Mouse (Mus musculus): ENCODE data around the gene Rbbp9. TPM values are rescaled to one million over a fixed set of nuclear protein-coding genes. Genes with fewer than 3 reads are reported as not detected.
"Not testable (repeated sequence)": the region's sequence is repeated elsewhere in the genome, so short reads cannot be mapped to it uniquely, and the experiment has no call there.

Rbbp9 gene
- 43.2 and 48.1 TPM in 2 replicates for polyA plus RNA-seq (2015; fragmentation: Nextera tagmentation; extraction: Ambion mirVana)

DNA sequence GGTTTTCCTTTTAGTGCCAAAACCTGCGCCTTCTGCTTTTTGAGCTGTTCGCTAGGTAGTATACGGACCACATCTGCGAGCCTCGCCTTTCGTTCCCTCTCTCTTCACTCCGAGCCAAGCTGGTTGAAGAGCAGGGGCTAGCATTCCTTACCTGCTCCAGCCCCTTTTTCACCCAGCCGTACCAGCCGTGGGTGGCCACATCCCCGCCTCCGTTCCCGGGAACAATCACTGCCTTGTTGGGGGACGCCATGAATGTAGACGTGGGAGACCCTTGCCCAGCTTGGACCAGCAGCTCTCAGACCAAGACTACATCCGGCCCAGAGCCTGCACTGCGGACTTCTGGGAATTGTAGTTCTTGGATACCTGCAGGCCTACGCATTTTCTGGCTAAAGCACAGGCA is at the start of gene Rbbp9:
TSS of gene Rbbp9 (minus strand) at position 341 of the 400 bp plus-strand sequence.
- Histone ChIP-seq H3K36me3 (peaks cover 8% of the 10 kb centered on the region; the same call in 1 of the 2 replicates), H3K4me2 (peak within 1 kb of the TSS; percentile 57), H3K27me3 (no peaks in the 10 kb centered on the region), H3K4me3 (peak within 1 kb of the TSS; percentile 76), H3K4me1 (replicated peaks) (peaks cover 13% of the 10 kb centered on the region), H3K9ac (peak within 1 kb of the TSS; percentile 77), H3K9me3 (replicated peaks) (no peaks in the 10 kb centered on the region), H3K27ac (peak within 1 kb of the TSS; percentile 74)
- WGBS: under 1% methylated on average over 17 of the region's 17 CpGs
- peak; percentile 83 for ATAC-seq (replicated peaks; ENCODE audit: insufficient number of reproducible peaks, insufficient read depth, low FRiP score, low read depth)

- H3K4me1 ChIP-seq (replicated peaks): peaks cover 3% of the 10 kb centered on the region
- peak within 1 kb of the TSS; percentile 68 for H3K4me3 ChIP-seq
- H3K9me3 ChIP-seq (replicated peaks): no peaks in the 10 kb centered on the region
- peak within 1 kb of the TSS; percentile 71 for H3K9ac ChIP-seq
- no peak within 1 kb of the TSS for H3K27ac ChIP-seq
- peak; percentile 82 for ATAC-seq (replicated peaks; ENCODE audit: insufficient number of reproducible peaks, insufficient read depth, low FRiP score, low read depth)
- H3K4me2 ChIP-seq: peak within 1 kb of the TSS; percentile 79
- H3K27me3 ChIP-seq: no peaks in the 10 kb centered on the region
- H3K36me3 ChIP-seq: no peaks in the 10 kb centered on the region
- 2% methylated on average over 49 of the region's 50 CpGs for WGBS
Measured at GRCm38 (mm10) chr2:144599831-144600687, 49.4 kb upstream of the Rbbp9 start, which contains the start of gene Dtd1. Gene Dtd1 (plus strand): TSS chr2:144599897.

- peaks cover 9% of the 10 kb centered on the region for H3K4me1 ChIP-seq (replicated peaks)
- H3K27ac ChIP-seq: no peak overlapping the region
- H3K36me3 ChIP-seq: no peaks in the 10 kb centered on the region
- no peak for ATAC-seq (replicated peaks; ENCODE audit: insufficient number of reproducible peaks, insufficient read depth, low FRiP score, low read depth)
- H3K4me2 ChIP-seq: no peak overlapping the region
- H3K27me3 ChIP-seq: no peaks in the 10 kb centered on the region
- H3K4me3 ChIP-seq: no peak overlapping the region
- no peak overlapping the region for H3K9ac ChIP-seq
- 68% methylated on average over 2 of the region's 2 CpGs for WGBS
- H3K9me3 ChIP-seq (replicated peaks): no peaks in the 10 kb centered on the region
Measured at GRCm38 (mm10) chr2:144598006-144598405, 47.3 kb upstream of the Rbbp9 start.

DNA sequence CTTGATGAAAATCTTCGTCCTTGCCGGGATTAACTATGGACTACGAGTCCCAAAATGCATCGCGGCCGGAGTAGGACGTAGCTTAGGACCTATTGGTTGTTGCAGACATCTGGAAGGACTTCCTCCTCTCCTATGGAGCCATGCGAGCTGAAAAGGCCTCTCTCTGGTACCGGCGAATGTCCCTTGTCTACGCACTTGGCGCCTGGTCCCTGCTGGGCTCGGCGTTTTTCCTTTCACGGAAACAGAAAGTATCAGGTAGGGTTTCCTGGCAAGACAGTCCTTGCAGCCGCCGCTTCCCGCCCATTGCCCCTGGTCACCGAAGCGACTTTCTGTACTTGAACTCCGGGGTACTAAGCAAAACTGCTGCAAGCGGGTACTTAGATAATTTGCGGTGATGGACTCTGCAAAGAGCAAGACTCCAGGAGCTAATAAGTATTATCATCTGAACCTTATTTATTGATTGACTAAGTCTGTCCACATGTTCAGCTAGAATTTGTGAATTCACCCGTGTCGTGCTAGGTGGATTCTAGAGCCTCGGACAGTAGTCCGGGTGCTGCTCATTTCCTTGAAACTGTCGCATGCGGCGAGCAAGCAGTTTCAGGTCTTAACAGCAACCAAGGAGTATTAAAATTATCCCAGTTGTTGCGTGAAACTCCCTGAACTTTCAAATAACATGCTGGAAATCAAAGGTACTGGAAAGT is 43.4 kb upstream of the Rbbp9 start, which contains the start of gene Smim26:
TSS of gene Smim26 (plus strand) at position 104 of the 701 bp plus-strand sequence.
- 1% methylated on average over 31 of the region's 31 CpGs for WGBS
- peak within 1 kb of the TSS; percentile 70 for H3K9ac ChIP-seq
- H3K27me3 ChIP-seq: no peaks in the 10 kb centered on the region
- H3K36me3 ChIP-seq: peaks cover 6% of the 10 kb centered on the region; the same call in 1 of the 2 replicates
- H3K9me3 ChIP-seq (replicated peaks): no peaks in the 10 kb centered on the region
- 0 out of 2 replicates have a peak, but pooled peaks cover 6% of the 10 kb centered on the region for H3K4me1 ChIP-seq (replicated peaks)
- peak within 1 kb of the TSS; percentile 62 for H3K4me2 ChIP-seq
- H3K27ac ChIP-seq: peak within 1 kb of the TSS; percentile 71
- ATAC-seq (replicated peaks; ENCODE audit: insufficient number of reproducible peaks, insufficient read depth, low FRiP score, low read depth): peak; percentile 92
- peak within 1 kb of the TSS; percentile 67 for H3K4me3 ChIP-seq

DNA sequence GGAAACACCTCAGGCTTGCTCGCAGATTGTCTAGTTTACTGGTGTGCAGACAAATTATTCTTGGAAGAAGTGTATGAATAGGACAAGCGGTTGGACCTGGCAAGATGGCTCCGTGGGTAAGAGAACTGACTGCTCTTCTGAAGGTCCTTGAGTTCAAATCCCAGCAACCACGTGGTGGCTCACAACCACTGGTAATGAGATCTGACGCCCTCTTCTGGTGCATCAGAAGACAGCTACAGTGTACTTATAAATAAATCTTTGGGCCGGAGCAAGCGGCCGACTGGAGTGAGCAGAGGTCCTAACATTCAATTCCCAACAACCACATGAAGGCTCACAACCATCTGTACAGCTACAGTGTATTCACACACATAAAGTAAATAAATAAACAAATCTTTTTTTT is 42.4 kb upstream of the Rbbp9 start:
- not testable (repeated sequence) for H3K27ac ChIP-seq; H3K4me2 ChIP-seq; H3K9ac ChIP-seq; H3K4me1 ChIP-seq (replicated peaks); H3K4me3 ChIP-seq; H3K27me3 ChIP-seq; ATAC-seq (replicated peaks; ENCODE audit: insufficient number of reproducible peaks, insufficient read depth, low FRiP score, low read depth); H3K9me3 ChIP-seq (replicated peaks)
- peaks cover 16% of the 10 kb centered on the region for H3K36me3 ChIP-seq
- 66% methylated on average over 8 of the region's 8 CpGs for WGBS

- no peak overlapping the region for H3K4me3 ChIP-seq
- no peaks in the 10 kb centered on the region for H3K9me3 ChIP-seq (replicated peaks)
- no peak overlapping the region for H3K27ac ChIP-seq
- H3K4me2 ChIP-seq: no peak overlapping the region
- no peak overlapping the region for H3K9ac ChIP-seq
- no peaks in the 10 kb centered on the region for H3K4me1 ChIP-seq (replicated peaks)
- H3K36me3 ChIP-seq: peaks cover 55% of the 10 kb centered on the region
- H3K27me3 ChIP-seq: no peaks in the 10 kb centered on the region
- 86% methylated on average over 4 of the region's 4 CpGs for WGBS
- no peak for ATAC-seq (replicated peaks; ENCODE audit: insufficient number of reproducible peaks, insufficient read depth, low FRiP score, low read depth)
Measured at GRCm38 (mm10) chr2:144588723-144589122, 38.1 kb upstream of the Rbbp9 start.

DNA sequence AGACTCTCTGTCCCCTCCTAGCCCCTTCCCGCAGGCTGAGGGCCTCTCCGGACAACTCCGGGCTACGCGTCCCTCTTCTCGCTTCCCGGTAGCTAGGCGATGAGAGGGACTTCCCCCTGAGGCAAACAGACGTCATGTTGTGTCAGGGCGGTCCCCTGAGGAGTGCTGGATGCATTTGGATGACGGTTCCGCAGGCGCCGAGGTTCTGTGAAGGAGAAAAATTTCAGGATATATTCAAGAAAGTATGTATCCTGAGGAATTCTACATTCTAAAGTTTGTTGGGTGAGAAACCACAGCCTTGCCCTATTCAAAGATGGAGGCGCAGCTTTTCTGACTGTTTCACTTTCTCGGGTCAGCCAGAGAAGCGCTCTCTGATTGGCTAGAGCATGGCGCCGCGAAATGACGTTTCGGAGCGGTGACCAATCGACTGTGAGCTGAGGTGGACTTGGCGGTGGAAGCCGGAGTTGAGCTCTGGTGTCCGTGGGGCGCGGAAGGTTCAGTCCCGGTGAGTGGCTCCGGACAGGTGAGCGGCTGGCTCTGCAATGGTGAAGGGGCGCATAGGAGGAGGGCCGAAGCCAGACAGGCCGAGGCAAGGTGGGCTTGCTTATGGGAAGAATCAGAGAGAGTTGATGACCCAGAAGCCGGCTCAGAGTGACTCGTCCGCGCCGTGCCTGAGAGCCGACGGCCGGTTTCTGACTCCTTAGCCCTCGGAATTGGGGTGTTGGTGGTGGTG is 5.3 kb upstream of the Rbbp9 start, which contains the start of gene Sec23b:
TSS of gene Sec23b (plus strand) at position 410 of the 733 bp plus-strand sequence.
- Histone ChIP-seq H3K36me3 (peaks cover 11% of the 10 kb centered on the region; the same call in 1 of the 2 replicates), H3K4me2 (peak within 1 kb of the TSS; percentile 63), H3K4me3 (peak within 1 kb of the TSS; percentile 75), H3K9ac (peak within 1 kb of the TSS; percentile 82), H3K4me1 (replicated peaks) (peaks cover 5% of the 10 kb centered on the region), H3K27ac (peak within 1 kb of the TSS; percentile 91), H3K9me3 (replicated peaks) (no peaks in the 10 kb centered on the region), H3K27me3 (no peaks in the 10 kb centered on the region)
- peak; percentile 96 for ATAC-seq (replicated peaks; ENCODE audit: insufficient number of reproducible peaks, insufficient read depth, low FRiP score, low read depth)
- under 1% methylated on average over 44 of the region's 44 CpGs for WGBS

GRCm38 (mm10) chr2:144555286-144555819 is 4.7 kb upstream of the Rbbp9 start:
- Histone ChIP-seq H3K4me3 (peak overlapping the region; percentile 75), H3K4me1 (replicated peaks) (peaks cover 5% of the 10 kb centered on the region), H3K9me3 (replicated peaks) (no peaks in the 10 kb centered on the region), H3K4me2 (peak overlapping the region; percentile 63), H3K27ac (peak overlapping the region; percentile 91), H3K27me3 (no peaks in the 10 kb centered on the region), H3K9ac (peak overlapping the region; percentile 62), H3K36me3 (peaks cover 11% of the 10 kb centered on the region; the same call in 1 of the 2 replicates)
- no peak for ATAC-seq (replicated peaks; ENCODE audit: insufficient number of reproducible peaks, insufficient read depth, low FRiP score, low read depth)
- 1% methylated on average over 14 of the region's 14 CpGs for WGBS

GRCm38 (mm10) chr2:144553905-144554304 is 3.2 kb upstream of the Rbbp9 start:
- no peak for ATAC-seq (replicated peaks; ENCODE audit: insufficient number of reproducible peaks, insufficient read depth, low FRiP score, low read depth)
- H3K9me3 ChIP-seq (replicated peaks): no peaks in the 10 kb centered on the region
- 88% methylated on average over 3 of the region's 3 CpGs for WGBS

GRCm38 (mm10) chr2:144547559-144547958 is 3.1 kb downstream of the Rbbp9 start:
- no peak overlapping the region for H3K27ac ChIP-seq
- H3K9me3 ChIP-seq (replicated peaks): no peaks in the 10 kb centered on the region
- no peak overlapping the region for H3K9ac ChIP-seq
- no peak overlapping the region for H3K4me3 ChIP-seq
- no peak for ATAC-seq (replicated peaks; ENCODE audit: insufficient number of reproducible peaks, insufficient read depth, low FRiP score, low read depth)
- H3K4me1 ChIP-seq (replicated peaks): peaks cover 35% of the 10 kb centered on the region
- H3K27me3 ChIP-seq: no peaks in the 10 kb centered on the region
- 79% methylated on average over 4 of the region's 4 CpGs for WGBS
- H3K36me3 ChIP-seq: peaks cover 15% of the 10 kb centered on the region; the same call in 1 of the 2 replicates
- H3K4me2 ChIP-seq: no peak overlapping the region

More at GRCm38 (mm10) chr2:144553905-144554304, 3.2 kb upstream of the Rbbp9 start:
- Histone ChIP-seq H3K27ac (no peak overlapping the region), H3K4me1 (replicated peaks) (peaks cover 9% of the 10 kb centered on the region), H3K36me3 (no peaks in the 10 kb centered on the region), H3K9ac (no peak overlapping the region), H3K4me3 (no peak overlapping the region), H3K4me2 (no peak overlapping the region), H3K27me3 (no peaks in the 10 kb centered on the region)
